Mouse (Mus musculus): Measurements from ENCODE around the gene Alg3.

The Alg3 gene

GRCm38 (mm10) chr16:20604705-20605104, 6.8 kb downstream of the Alg3 start:
- DNase-seq, result no peak

- DNase-seq, result no peak
Measured at GRCm38 (mm10) chr16:20600511-20600910, 11.0 kb downstream of the Alg3 start.

GRCm38 (mm10) chr16:20596687-20597441, 14.7 kb downstream of the Alg3 start:
- no peak for DNase-seq

- DNase-seq, result no peak
Measured at GRCm38 (mm10) chr16:20595737-20596136, 15.8 kb downstream of the Alg3 start.

GRCm38 (mm10) chr16:20595060-20595673, 16.4 kb downstream of the Alg3 start:
- no peak for DNase-seq

GRCm38 (mm10) chr16:20591076-20591705, 20.3 kb downstream of the Alg3 start:
- DNase-seq, result no peak

- no peak for DNase-seq
Measured at GRCm38 (mm10) chr16:20590680-20591038, 20.9 kb downstream of the Alg3 start.

- no peak for DNase-seq
Measured at GRCm38 (mm10) chr16:20589939-20590679, 21.4 kb downstream of the Alg3 start.

- no peak for DNase-seq
Measured at GRCm38 (mm10) chr16:20589366-20589938, 22.1 kb downstream of the Alg3 start, which contains the start of gene Vwa5b2. TSS of gene Vwa5b2 (plus strand) at chr16:20589471.

- no peak for DNase-seq
Measured at GRCm38 (mm10) chr16:20565075-20565474, 46.5 kb downstream of the Alg3 start.

GRCm38 (mm10) chr16:20557381-20557780, 54.2 kb downstream of the Alg3 start:
- no peak for DNase-seq

Measured in kidney, adult 9 months (tissue).